Mouse (Mus musculus): Measurements from ENCODE around the gene Rasgrf2.

DNA sequence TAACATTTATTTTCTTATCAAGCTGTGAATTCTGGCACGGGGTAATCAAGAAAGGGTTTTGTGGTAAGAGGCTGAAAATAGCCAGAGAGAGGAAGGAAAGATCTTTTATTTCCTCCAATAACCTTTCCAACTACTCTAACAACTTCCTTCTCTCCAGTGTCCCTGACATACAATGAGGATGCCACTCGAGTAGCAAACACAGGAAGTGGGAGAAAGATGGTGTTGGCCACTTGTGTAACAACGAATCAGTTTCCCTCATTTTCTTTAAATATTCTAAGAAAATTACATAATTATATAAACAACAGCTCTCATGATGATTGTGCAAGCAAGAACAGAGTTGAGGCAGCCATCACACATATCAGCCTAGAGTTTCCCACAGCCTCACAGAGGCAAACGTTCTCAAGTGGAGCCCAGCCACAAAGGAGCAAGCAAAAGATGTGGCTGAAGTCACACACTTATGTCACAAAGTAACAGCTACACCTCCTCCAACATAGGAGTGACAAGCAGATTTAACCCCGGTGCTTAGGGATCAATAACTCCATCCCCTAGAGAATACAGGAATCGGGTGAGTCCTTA lies 140.7 kb downstream of the Rasgrf2 start:
- no peak for TF ChIP-seq CTCF (IDR thresholded peaks at IDR 0.05; ENCODE audit: low read depth)
- no peak for TF ChIP-seq EP300 (optimal IDR thresholded peaks at IDR 0.05)

All from stomach, postnatal 0 days (tissue).